Mouse (Mus musculus) spleen, postnatal 36 days (tissue): ENCODE data around the gene Id3.

Experiments used
- DNase-seq, 2 experiments: peaks; one replicate each; pipeline ENCODE4 v3.0.0; 2022; ENCODE audit warnings: low spot score in 2 of 2, mixed read lengths in 1 of 2

Id3 gene

GRCm38 (mm10) chr4:136147436-136148135, 4.3 kb downstream of the Id3 start:
- peak; percentile 90 to 91 for DNase-seq

DNA sequence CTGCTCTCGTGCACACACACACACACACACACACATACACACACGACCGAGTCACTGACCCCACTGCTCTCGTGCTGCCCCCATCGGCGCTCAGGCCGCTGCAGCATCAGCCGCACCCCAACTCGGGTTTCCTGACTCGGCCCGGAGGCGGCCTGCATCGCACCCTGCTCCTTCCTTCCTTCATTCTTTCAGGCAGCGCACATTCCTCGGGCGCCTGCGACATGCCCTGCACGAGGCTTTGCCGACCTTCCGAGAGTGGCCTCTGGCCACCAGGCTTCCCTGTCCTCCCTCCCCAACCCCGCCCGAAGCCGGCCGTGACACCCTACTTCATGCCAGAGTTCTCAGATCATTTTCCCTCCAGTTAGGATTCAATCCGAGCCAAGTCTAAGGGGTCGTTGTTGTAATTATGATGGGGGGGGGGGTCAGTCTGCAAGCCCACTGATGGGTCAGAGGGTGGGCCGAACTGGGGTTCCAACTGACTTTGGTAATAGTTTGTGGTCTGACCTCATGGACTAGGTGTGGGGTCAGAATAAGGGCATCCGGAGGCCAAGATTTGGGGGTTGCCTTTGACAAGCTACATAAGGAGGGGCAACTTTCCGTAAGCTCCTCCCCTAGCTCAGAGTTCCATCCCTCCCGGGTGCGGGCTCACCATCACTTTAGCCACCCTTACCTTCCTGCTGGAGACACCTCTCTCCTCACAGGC, 5.2 kb downstream of the Id3 start:
- DNase-seq: peak; percentile 62 to 64

DNA sequence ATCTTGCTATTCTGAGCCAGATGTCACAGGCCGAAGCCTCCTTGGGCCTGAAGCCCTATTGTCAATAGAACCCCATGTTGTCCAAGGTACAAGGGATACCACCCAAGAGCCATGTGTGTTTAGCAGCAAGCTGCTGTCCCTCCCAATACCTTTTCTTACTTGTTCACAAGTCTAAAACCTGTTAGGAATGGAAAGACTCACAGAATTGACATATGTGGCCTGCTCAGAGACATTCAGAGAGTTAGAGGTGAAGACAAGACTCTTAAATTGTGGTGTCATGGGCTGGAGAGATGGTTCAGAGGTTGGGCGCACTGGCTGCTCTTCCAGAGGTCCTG, 5.7 kb downstream of the Id3 start:
- DNase-seq: no peak

- DNase-seq: peak; percentile 49 to 54
Measured at GRCm38 (mm10) chr4:136149734-136150133, 6.4 kb downstream of the Id3 start.

- no peak for DNase-seq
Measured at GRCm38 (mm10) chr4:136150596-136150995, 7.3 kb downstream of the Id3 start.

- no peak for DNase-seq
Measured at GRCm38 (mm10) chr4:136152821-136153220, 9.5 kb downstream of the Id3 start.

- DNase-seq: no peak
Measured at GRCm38 (mm10) chr4:136154462-136154861, 11.2 kb downstream of the Id3 start.

DNA sequence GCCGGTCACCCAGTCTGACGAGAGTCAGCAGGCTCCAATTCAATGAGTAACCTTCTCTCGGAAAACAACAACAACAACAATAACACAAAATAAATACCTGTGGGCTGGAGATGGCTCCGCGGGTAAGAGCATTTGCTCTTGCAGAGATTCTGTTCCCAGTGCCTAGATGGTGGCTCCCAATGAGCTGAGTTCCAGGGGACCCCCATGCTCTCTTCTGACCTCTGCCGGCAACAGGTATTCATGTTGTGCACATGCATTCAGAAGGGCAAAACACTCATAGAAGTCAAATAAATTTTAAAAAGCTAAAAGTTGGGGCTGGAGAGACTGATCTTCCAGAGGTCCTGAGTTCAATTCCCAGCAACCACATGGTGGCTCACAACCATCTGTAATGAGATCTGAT, 15.2 kb downstream of the Id3 start:
- no peak for DNase-seq

- peak; percentile 69 to 75 for DNase-seq
Measured at GRCm38 (mm10) chr4:136159802-136160397, 16.6 kb downstream of the Id3 start.

DNA sequence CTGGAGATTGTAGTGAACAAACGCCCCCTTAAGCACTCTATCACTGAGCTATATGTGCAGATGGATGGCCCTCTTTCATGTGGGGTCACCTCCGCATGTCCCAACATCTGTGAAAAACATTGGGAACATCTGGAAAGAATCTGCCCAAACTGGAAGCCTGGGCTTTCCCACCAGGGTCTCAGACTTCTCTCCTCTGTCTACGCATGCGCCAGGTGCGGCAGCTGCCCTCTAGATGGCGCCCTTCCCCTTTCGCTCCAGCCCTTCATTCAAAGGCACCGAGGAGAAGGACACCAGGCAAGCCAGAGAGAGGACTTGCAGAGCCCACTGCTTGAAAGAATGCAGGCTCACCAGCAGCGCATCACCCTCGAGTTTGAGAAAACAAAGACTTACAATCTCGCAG, 20.2 kb downstream of the Id3 start:
- peak; percentile 81 to 85 for DNase-seq

- DNase-seq: no peak
Measured at GRCm38 (mm10) chr4:136164981-136165380, 21.7 kb downstream of the Id3 start.

GRCm38 (mm10) chr4:136167701-136168100, 24.4 kb downstream of the Id3 start:
- DNase-seq: no peak

GRCm38 (mm10) chr4:136170401-136170800, 27.1 kb downstream of the Id3 start:
- DNase-seq: no peak

- DNase-seq: no peak
Measured at GRCm38 (mm10) chr4:136171455-136171854, 28.2 kb downstream of the Id3 start.

GRCm38 (mm10) chr4:136172011-136172541, 28.8 kb downstream of the Id3 start, which contains the start of gene E2f2:
Gene E2f2 (plus strand): TSS chr4:136172394.
- peak; percentile 61 to 76 for DNase-seq

DNA sequence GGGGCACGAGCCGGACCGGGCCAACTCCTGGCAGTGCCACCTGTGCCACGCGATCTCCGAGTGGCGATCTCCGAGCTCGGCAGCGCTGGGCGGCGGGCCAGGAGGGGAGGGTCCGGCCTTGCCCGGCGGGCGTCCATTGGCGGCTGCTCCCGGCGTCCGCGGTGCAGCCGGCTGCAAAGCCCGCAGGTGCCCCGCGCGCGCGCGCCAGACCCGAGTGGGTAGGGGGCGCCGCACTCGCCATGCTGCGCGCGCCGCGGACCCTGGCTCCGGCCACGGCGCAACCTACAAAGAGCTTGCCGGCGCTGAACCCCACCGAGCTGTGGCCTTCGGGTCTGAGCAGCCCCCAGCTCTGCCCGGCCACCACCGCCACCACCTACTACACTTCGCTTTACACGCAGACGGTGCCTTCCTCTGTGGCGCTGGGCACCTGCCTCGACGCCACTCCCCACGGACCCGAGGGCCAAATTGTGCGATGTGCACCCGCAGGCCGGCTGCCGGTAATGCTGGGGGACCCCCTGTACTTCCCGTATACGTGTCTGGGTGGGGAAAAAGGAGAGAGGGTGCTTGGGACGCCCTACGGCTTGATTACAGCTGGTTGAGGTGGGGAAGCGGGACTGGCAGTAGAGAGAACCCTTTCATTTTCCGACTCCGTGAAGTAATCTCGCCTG, 29.4 kb downstream of the Id3 start:
- peak; percentile 46 to 55 for DNase-seq

DNA sequence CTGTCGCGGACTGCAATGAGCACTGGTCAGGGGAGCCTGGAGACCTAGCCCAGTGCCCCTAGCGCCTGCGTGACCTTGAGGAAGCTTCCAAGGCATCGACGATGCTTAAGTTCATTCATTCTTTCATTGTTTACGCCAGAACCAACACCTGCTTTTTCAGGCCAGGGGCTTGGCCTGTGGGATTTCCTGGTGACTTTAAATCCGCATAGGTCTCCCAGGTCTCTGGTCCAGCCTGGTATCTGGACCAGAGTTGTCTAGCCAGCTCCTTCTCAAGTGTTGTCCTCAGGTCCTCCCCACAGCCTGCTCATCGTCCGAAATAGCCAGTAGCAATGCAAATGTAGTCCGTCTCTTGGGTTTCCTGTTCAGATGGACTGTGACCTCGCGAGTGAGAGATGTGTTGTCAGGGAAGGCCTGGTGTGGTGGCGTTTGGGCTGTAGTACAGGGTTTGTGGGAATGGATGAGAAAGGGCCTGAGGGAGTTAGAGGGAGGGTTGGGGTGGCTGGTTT, 30.0 kb downstream of the Id3 start:
- peak; percentile 50 to 61 for DNase-seq

DNA sequence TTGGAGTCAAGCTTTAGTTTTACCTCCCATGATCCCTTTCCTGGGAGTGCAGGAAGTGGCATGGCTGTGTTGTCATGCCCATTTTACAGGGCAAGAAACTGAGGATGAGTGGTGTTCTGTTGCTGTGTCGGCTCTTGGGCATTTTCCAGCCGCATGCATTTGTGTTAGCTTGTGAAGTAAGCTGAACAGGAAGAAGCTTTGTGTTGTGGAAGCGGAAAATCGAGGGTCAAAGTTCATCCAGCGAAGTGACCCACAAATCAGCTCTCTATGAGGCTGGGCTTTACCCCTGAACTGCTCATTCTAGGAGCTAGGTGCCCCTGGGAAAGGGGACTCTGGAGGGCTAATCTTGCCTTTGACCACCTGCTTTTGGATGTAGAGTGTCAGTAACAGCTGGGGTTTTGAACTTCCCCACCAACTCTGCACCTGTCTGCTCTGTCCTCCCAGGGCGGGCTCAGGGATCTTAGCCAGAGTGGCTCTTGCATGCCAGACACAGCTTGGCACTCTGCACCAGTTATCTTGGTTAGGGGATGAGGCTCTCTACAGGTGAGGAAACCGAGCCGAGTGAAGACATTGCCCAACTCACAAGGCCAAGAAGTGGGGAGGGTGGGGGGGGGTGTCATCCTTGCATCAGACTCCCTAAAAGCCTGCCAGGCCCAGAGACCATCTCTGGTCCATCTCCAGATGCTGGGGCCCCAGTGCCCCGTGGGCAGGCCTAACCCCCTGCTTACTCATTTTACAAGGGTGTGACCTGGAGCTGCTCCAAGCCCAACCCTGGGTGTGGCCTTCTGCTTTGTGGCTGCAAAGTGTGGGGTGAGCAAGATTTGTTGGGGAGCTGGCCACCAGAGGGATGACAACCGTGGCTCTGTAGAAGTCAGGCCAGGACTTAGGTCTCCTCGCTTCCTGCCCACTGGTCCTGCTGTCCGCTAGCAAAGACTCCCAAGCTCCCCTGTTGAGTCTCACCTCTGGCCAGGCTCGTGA, 31.2 kb downstream of the Id3 start:
- DNase-seq: peak; percentile 76 to 90

- DNase-seq: no peak
Measured at GRCm38 (mm10) chr4:136176022-136176552, 32.8 kb downstream of the Id3 start.

- peak; percentile 78 to 79 for DNase-seq
Measured at GRCm38 (mm10) chr4:136177244-136177611, 33.9 kb downstream of the Id3 start.
